24 mouse cellular contexts compared by ENCODE assay signal in genomic region chr6:85441142-85441541, GRCm38 (mm10). TPM values are rescaled to one million over a fixed set of nuclear protein-coding genes. Genes with fewer than 3 reads are reported as not detected.
"Had no signal": no experiment of that assay in that cellular context is flagged by ENCODE, and none has a peak within 500 bp of the region (broad histone marks: within the 10 kb centered on the region; RNA-seq: fewer than 3 reads in every experiment).

No protein-coding gene starts in this region.

- H3K27ac ChIP-seq: macrophage; midbrain, embryonic 13.5 days; midbrain, embryonic 15.5 days; neural tube, embryonic 12.5 days; stomach, embryonic 15.5 days; stomach, postnatal 0 days had no signal

- H3K9me3 ChIP-seq: midbrain, embryonic 13.5 days; midbrain, embryonic 15.5 days; neural tube, embryonic 12.5 days; stomach, embryonic 15.5 days had no signal

- H3K4me3 ChIP-seq: megakaryocyte, embryonic 14.5 days; midbrain, embryonic 13.5 days; midbrain, embryonic 15.5 days; neural tube, embryonic 12.5 days; stomach, embryonic 15.5 days had no signal

- H3K9ac ChIP-seq: liver, postnatal 0 days; lung, embryonic 14.5 days; midbrain, embryonic 13.5 days; midbrain, embryonic 15.5 days; neural tube, embryonic 12.5 days; stomach, embryonic 15.5 days had no signal

- H3K4me2 ChIP-seq: lung, embryonic 14.5 days; midbrain, embryonic 11.5 days; midbrain, embryonic 13.5 days; midbrain, embryonic 15.5 days; neural tube, embryonic 12.5 days; stomach, embryonic 15.5 days had no signal

- DNase-seq: liver, postnatal 0 days; lung, embryonic 14.5 days; lung, postnatal 14 days; lung, postnatal 36 days; right cerebral cortex, postnatal 14 days; thymus, adult 18-20 months; thymus, postnatal 14 days; thymus, postnatal 36 days had no signal

- H3K27me3 ChIP-seq: midbrain, embryonic 13.5 days; midbrain, embryonic 15.5 days; neural tube, embryonic 12.5 days; stomach, embryonic 15.5 days had no signal

- H3K4me1 ChIP-seq: midbrain, embryonic 13.5 days; midbrain, embryonic 15.5 days; neural tube, embryonic 12.5 days; stomach, embryonic 15.5 days had no signal

- ATAC-seq: liver, postnatal 0 days; midbrain, embryonic 13.5 days; midbrain, embryonic 15.5 days had no signal

RNA-seq across cellular contexts. Expression of gene Noto, which starts 17.5 kb away (rescaled TPM):
- total RNA-seq: megakaryocyte progenitor cell, adult 5-6 weeks; midbrain, postnatal 0 days; monocyte, adult 5-6 weeks; neutrophil, adult 5-6 weeks had no signal
- polyA plus RNA-seq: liver, postnatal 0 days; macrophage; midbrain, embryonic 11.5 days; midbrain, embryonic 13.5 days; midbrain, embryonic 15.5 days; midbrain, postnatal 0 days; neural tube, embryonic 12.5 days; neural tube, embryonic 14.5 days; spleen, adult 2 months; stomach, embryonic 15.5 days; stomach, postnatal 0 days; testis, adult 2 months; thymus, postnatal 0 days had no signal
